Mouse (Mus musculus) heart, postnatal 0 days (tissue): Measurements from ENCODE around the gene Pxdn. TPM values are rescaled to one million over a fixed set of nuclear protein-coding genes. Genes with fewer than 3 reads are reported as not detected.
A peak's percentile ranks its signal among the peaks of the same experiment; 100 is the strongest.

Source experiments
- ATAC-seq: fragments of 200-750 bp; cut with Nextera tagmentation; 2 replicates; pipeline ENCODE4 v1.8.0; 2017; ENCODE audit warnings: low read depth, moderate number of reproducible peaks, moderate library complexity; ENCODE audit not compliant: insufficient read depth
- DNase-seq: peaks from one replicate; pipeline ENCODE4 v3.0.0-alpha.2; 2016; ENCODE audit warnings: low spot score
- H3K27ac ChIP-seq: fragments of 300-500 bp; sonication (generic); 2 replicates; pipeline ENCODE4 v1.5.1; 2014; ENCODE audit warnings: low read depth, mild to moderate bottlenecking
- H3K27me3 ChIP-seq: fragments of 300-500 bp; sonication (generic); 2 replicates; pipeline ENCODE4 v1.6.1; 2014; ENCODE audit warnings: low read length, mixed read lengths; ENCODE audit not compliant: control insufficient read depth, insufficient read depth
- H3K36me3 ChIP-seq: fragments of 300-500 bp; sonication (generic); replicated peaks from 2 replicates; pipeline ENCODE4 v1.6.1; 2014; ENCODE audit warnings: low read length, mixed read lengths; ENCODE audit not compliant: control insufficient read depth, insufficient read depth
- H3K4me1 ChIP-seq: fragments of 300-500 bp; sonication (generic); 2 replicates; pipeline ENCODE4 v1.6.1; 2014; ENCODE audit warnings: antibody characterized with exemption; ENCODE audit not compliant: control insufficient read depth, insufficient read depth
- H3K4me2 ChIP-seq: fragments of 300-500 bp; sonication (generic); 2 replicates; pipeline ENCODE4 v1.6.1; 2014; ENCODE audit warnings: low read depth, mild to moderate bottlenecking, low read length, moderate library complexity
- H3K4me3 ChIP-seq: fragments of 300-500 bp; sonication (generic); 2 replicates; pipeline ENCODE4 v1.5.1; 2014; ENCODE audit warnings: low read depth, low read length
- H3K9ac ChIP-seq: fragments of 300-500 bp; sonication (generic); replicated peaks from 2 replicates; pipeline ENCODE4 v1.6.1; 2014; ENCODE audit warnings: low read depth, low read length, mixed read lengths
- H3K9me3 ChIP-seq: fragments of 300-500 bp; sonication (generic); replicated peaks from 2 replicates; pipeline ENCODE4 v1.6.1; 2016; ENCODE audit warnings: low read length; ENCODE audit not compliant: control insufficient read depth
- CTCF ChIP-seq: IDR thresholded peaks from 2 replicates; pipeline ENCODE4 v1.5.1; 2016; ENCODE audit warnings: antibody characterized with exemption, control low read depth, low read depth
- EP300 ChIP-seq: IDR thresholded peaks from 2 replicates; pipeline ENCODE4 v1.6.1; 2016; ENCODE audit warnings: antibody characterized with exemption, low read depth
- WGBS: fragments of 180-500 bp; shearing (Covaris S2); extraction: QIAGEN DNeasy Blood & Tissue Kit; methylation state at CpG from one replicate; pipeline ENCODE4 v1.1.7; 2014; 5-methylcytosine and 5-hydroxymethylcytosine counted together
- polyA plus RNA-seq: library from polyadenylated mRNA; unstranded; fragments of >200 nt; fragmentation: Nextera tagmentation; extraction: Ambion mirVana; gene quantifications from 2 replicates; pipeline ENCODE4 v1.2.1, GENCODE M21; 2015
- total RNA-seq: library from RNA; depleted of rRNA; stranded (reverse); fragments of >200 nt; gene quantifications from 2 replicates; pipeline ENCODE4 v1.2.3, GENCODE M21; 2014; ENCODE audit warnings: low replicate concordance

Gene Pxdn
- total and polyA plus RNA-seq, 2 experiments from 2014 or later: 49.7 to 144 TPM

- ATAC-seq (no peak), DNase-seq (no peak)
- Histone ChIP-seq H3K27ac (no peak overlapping the region), H3K4me3 (no peak overlapping the region), H3K4me1 (peaks cover 14% of the 10 kb centered on the region), H3K9me3 (no peaks in the 10 kb centered on the region), H3K9ac (no peak overlapping the region), H3K4me2 (no peak overlapping the region), H3K36me3 (peaks cover 83% of the 10 kb centered on the region), H3K27me3 (no peaks in the 10 kb centered on the region)
- TF ChIP-seq CTCF (no peak), EP300 (no peak)
- 82% methylated on average over 6 of the region's 6 CpGs for WGBS
Observed at GRCm38 (mm10) chr12:29985126-29985525, 47.7 kb downstream of the Pxdn start.

GRCm38 (mm10) chr12:29986241-29986640 is 48.8 kb downstream of the Pxdn start:
- Histone ChIP-seq H3K27ac (no peak overlapping the region), H3K4me2 (no peak overlapping the region), H3K9me3 (no peaks in the 10 kb centered on the region), H3K27me3 (no peaks in the 10 kb centered on the region), H3K4me1 (peaks cover 9% of the 10 kb centered on the region; the same call in 1 of the 2 replicates), H3K36me3 (peaks cover 88% of the 10 kb centered on the region), H3K4me3 (no peak overlapping the region), H3K9ac (no peak overlapping the region)
- TF ChIP-seq CTCF: no peak
- no peak for TF ChIP-seq EP300
- DNase-seq: no peak
- WGBS: 85% methylated on average over 10 of the region's 10 CpGs
- ATAC-seq: no peak

GRCm38 (mm10) chr12:29998895-29999294 is 61.5 kb downstream of the Pxdn start:
- TF ChIP-seq CTCF: no peak
- no peak for TF ChIP-seq EP300
- Histone ChIP-seq H3K4me1 (no peaks in the 10 kb centered on the region), H3K27ac (no peak overlapping the region), H3K36me3 (peaks cover 97% of the 10 kb centered on the region), H3K27me3 (no peaks in the 10 kb centered on the region), H3K4me2 (no peak overlapping the region), H3K9ac (no peak overlapping the region), H3K4me3 (no peak overlapping the region), H3K9me3 (no peaks in the 10 kb centered on the region)
- 71% methylated on average over 5 of the region's 5 CpGs for WGBS
- no peak for DNase-seq
- no peak for ATAC-seq

- 96% methylated on average over 16 of the region's 16 CpGs for WGBS
- no peak for DNase-seq
- Histone ChIP-seq H3K4me3 (no peak overlapping the region), H3K9ac (no peak overlapping the region), H3K4me2 (no peak overlapping the region), H3K27me3 (no peaks in the 10 kb centered on the region), H3K27ac (no peak overlapping the region), H3K9me3 (no peaks in the 10 kb centered on the region), H3K36me3 (peaks cover 91% of the 10 kb centered on the region), H3K4me1 (no peaks in the 10 kb centered on the region)
- no peak for ATAC-seq
- no peak for TF ChIP-seq EP300
- no peak for TF ChIP-seq CTCF
Observed at GRCm38 (mm10) chr12:30001951-30002350, 64.5 kb downstream of the Pxdn start.

- 82% methylated on average over 14 of the region's 14 CpGs for WGBS
- Histone ChIP-seq H3K4me1 (no peaks in the 10 kb centered on the region), H3K4me3 (no peak overlapping the region), H3K9me3 (no peaks in the 10 kb centered on the region), H3K27ac (0 out of 2 replicates have a peak overlapping the region, but pooled peaks have one; percentile 13), H3K4me2 (no peak overlapping the region), H3K9ac (no peak overlapping the region), H3K27me3 (no peaks in the 10 kb centered on the region), H3K36me3 (peaks cover 88% of the 10 kb centered on the region)
- TF ChIP-seq CTCF (no peak), EP300 (no peak)
- ATAC-seq (peak; percentile 41; the same call in 1 of the 2 replicates), DNase-seq (no peak)
Observed at GRCm38 (mm10) chr12:30003680-30004364, 66.4 kb downstream of the Pxdn start.

- no peak for DNase-seq
- no peak for ATAC-seq
- H3K4me3 ChIP-seq: no peak overlapping the region
- no peak overlapping the region for H3K27ac ChIP-seq
- H3K9me3 ChIP-seq: no peaks in the 10 kb centered on the region
- no peak for TF ChIP-seq EP300
- TF ChIP-seq CTCF: no peak
- H3K4me1 ChIP-seq: no peaks in the 10 kb centered on the region
- 76% methylated on average over 5 of the region's 5 CpGs for WGBS
- H3K9ac ChIP-seq: no peak overlapping the region
- no peaks in the 10 kb centered on the region for H3K27me3 ChIP-seq
- H3K36me3 ChIP-seq: peaks cover 86% of the 10 kb centered on the region
- no peak overlapping the region for H3K4me2 ChIP-seq
Observed at GRCm38 (mm10) chr12:30004365-30004723, 66.9 kb downstream of the Pxdn start.
